Mouse (Mus musculus) left cerebral cortex, adult 9 months (tissue): ENCODE measurements at regions not wholly inside any gene's neighbourhood (a gene's known extent, or its start where the extent isn't known, plus 50 kb on each side); places are given as distances from the start of the nearest gene placed in this dataset.

ENCODE experiments used
- DNase-seq, 2 experiments: peaks; one replicate each; pipeline ENCODE4 v3.0.0; 2022; ENCODE audit warnings: low spot score in 2 of 2

DNA sequence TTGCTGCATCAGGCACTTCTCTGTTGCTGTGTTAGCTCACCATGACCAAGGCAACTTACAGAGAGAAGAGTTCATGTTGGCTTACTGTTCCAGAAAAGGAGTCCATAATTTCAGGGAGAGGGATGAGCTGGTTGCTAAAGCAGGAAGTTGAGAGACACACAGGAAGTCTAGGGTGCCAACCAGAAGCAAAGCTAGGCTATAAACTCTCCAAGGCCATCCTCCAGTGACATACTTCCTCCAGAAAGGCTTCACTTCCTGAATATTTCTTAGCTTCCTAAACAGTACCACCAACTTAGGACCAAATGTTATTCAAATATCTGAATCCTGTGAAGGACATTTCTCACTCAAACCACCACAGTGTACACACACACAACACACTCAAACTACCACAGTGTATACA is 2010.6 kb downstream of the A830018L16Rik start:
- DNase-seq, result no peak

DNA sequence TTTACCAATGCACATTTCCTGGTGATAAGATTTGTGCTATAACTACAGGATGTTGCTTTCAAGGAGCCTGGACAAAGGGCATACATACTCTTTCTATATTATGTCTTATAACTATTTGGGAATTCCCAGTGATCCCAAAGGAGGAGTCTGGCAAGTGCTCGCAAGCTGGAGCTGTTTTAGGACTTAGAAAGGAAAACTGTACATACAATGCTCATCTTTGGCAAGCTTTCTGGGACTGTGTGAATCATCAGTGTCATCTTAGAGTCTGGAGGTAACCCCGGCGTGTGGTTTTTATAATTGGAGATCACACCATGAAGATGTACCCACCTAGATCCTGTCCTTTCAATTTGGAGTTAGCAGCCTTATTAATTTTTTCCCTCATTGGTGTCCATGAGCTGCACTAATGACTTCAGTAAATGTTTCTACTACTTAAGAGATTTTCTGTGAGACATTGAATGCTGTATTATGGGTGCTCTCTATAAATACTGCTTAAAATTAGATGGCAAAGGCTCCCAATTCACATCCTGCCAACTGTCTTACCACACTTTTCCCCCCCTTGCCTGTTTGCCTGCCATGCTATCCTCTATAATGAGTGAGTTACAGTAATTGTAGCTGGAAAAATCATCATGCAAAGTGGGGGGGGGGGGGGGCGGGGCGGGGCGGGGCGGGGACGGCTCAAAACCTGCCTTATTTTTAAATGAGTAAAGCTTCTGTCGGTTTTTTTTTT is 2011.9 kb downstream of the A830018L16Rik start:
- DNase-seq, result peak in 1 of 2 experiments; percentile 10

DNA sequence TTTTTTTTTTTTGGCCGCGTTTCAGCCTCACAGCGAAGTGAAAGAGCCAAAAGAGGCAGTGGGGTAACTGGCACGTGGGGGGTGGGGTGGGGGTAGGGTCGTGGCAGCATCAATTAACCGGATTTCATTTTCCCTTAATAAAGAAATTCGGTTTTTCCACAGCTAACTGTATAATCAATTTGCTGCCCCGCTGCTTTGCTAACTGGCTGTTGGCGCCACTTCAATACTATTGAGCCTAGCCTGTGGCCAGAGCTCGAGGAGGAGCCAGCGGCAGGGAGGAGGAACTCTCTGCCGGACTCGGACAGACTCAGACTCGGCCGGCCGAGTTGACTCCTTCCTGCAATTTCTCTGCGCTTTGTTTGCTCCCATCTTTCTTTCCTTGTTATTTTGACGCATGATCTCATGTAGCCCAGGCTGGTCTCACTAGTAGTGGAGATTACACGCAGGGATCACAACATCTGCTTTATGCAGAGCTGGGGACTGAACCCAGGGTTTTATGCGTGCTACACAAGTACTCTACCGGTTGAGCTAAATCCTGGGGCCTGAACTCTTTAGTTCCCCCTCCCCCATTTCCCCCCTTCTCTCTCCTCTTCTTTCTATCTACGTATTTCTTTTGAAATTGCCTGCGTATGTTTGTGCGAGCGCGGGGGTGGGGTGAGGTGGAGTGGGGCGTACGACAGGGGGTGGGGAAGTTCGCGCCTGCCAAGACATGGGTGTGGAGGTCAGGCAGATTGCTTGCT is 2012.6 kb downstream of the A830018L16Rik start:
- DNase-seq, result peak; percentile 6 to 23

DNA sequence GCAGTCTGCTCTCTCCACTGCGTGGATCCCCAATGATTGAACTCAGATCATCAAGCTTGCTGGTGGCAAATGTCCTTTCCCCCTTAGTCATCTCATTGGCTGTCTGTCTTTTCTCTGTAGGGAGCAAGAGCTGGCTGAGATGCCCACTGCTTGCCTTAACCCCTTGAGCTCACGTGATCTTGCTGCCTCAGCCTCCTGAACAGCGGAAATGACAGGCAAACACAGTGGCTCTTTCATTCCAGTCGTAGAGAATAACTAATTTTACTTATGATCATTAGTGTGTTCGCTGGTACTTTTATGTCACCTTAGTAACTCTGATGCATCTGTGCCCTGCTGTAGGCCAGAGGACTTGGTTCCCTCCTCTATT is 2013.1 kb downstream of the A830018L16Rik start:
- no peak for DNase-seq

DNA sequence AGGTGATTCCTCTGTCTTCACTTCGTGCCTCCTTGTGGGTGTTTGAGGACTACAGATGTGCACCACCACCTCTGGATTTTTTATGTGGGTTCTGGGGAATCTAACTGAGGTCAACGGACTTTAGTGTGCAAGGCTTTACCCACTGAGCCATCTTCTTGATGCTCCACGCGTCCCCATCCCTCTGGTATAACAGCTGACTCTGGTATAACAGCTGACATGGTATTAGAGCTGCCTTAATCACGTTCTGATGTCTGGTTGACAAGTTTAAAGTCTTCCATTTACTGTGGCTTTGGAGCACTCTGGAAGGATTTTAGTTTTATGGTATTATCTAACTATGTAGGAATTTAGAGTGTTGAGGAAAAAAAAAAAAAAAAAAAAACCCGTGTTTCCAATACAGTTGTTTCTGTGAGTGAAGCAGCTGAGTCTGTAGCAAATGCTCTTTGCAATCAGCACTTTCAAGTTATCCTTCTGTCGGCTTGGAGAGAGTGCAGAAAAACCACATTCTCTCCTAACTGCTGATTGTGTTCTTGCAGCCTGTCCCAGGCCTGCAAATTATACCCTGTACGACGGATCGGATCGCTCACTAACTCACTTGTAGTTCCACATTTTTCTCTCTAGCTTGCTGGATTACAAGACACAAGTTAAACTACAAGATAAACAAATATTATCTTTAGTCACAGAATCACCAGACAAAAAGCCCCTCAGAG is 2013.7 kb downstream of the A830018L16Rik start:
- DNase-seq, result no peak

DNA sequence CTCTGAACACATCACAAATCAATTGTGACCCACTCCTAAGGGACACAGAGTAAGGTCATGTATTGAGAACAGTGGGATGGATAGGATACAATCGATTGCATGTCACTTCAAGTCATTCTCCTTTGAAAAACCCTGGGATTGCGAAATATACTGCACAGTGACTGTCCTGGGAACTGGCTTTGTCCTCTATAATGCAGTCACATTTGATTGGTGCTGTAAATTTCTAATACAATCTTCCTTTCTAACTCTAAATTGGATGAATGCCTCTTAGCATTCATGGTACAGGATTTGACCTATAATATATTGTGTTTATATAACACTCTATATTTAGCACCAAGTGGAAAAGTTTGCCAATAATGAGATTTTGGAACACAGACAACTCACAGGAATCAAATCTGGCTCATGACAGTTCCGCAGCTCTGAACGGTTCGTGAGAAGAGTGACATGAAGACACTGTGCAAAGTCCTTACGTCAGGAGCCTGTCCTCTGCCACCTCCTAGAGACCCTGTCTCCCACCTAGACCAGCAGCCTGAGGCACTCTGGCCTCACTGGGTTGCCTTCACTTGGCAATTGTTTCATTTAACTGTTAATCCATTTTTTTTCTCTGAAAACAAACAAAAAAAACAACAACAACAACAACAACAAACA is 2024.0 kb downstream of the A830018L16Rik start:
- no peak for DNase-seq

DNA sequence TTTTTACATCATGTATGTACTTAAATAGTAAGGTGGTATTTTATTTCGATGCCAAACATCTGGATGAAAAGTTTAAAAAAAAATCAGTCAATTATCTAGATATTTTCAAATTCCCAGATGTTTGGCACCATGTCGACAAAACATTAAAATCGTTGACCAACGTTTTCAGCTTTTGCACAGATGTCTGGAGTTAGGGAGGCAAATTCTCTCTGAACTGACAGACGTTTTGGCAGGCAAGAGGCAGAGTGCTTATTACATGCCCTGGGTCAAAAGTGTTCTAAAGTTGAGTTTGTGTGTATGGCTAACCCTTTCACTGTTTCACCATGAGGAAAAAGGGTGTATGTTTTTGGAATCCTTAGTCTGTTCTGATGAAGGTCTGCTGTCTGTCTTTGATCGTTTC is 2028.5 kb downstream of the A830018L16Rik start:
- DNase-seq, result no peak

DNA sequence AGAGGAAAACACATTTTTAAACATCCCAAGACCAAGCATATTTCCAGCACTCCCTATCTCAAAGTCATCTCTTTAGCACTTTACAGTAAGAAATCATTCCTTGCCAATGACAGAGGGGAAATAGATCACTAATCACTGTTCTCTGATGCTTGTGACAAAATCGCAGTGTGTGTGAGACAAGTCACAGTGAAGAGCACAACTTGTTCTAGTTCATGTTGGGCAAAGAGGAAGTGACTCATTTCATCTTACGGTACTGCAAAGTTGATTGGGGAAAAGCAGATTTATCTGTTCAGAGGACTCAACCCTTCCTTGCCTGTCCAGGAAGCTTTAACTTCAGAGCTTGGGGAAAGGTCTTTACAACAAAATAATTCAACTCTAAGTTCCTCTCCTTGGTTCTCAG is 2040.6 kb downstream of the A830018L16Rik start:
- no peak for DNase-seq

DNA sequence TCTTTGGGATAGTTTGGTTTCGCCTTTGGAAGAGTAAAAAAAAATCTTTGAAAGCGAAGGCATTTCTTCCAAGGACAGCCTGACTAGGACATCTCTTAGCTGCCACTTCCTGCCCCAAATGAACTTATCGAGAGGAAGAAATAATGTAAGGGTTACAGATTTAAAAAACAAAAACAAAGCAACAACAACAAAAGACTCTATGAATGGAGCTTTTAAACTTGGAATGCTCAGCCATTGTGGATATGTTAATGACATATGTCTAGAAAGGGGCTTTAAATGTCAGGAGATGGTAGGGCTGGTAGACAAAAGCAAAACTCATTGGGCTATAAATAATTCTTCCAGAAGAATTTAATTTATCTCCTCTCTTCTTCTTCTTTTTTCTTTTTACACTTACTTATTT is 2041.7 kb downstream of the A830018L16Rik start:
- DNase-seq, result no peak

DNA sequence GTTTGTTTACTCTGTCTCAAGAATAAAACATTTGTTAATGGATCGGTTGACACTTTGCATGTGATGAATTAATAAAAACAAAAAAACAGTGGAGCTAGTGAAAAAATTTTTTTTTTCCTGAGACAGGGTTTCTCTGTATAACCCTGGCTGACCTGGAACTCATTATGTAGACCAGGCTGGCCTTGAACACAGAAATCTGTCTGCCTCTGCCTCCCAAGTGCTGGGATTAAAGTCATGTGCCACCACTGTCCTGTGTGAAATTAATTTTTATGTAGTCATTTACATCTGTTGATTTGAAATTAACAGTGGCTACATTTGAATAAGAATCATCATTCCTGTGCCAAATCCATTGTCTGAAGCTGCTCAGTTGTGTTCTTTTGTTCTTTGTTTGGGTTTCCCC is 2050.4 kb downstream of the A830018L16Rik start:
- DNase-seq, result no peak

DNA sequence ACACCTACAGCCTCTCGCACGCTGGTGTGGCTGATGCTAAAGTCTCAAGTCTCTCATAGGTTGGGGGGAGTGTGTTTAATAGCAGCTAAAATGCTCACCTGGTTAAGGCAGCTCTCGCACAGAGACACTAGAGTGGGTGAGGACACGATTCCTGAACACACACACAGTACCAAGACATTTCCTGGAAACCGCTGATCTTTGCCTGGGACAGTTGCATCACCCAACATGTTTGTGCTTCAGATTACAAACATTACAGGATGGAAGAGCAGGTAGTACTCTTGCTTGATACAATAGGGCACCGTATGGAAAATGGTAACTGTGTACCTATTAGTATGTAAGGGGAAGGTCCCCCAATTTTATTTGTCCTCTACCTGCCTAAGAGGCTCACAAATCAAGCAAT is 2053.3 kb downstream of the A830018L16Rik start:
- no peak for DNase-seq

DNA sequence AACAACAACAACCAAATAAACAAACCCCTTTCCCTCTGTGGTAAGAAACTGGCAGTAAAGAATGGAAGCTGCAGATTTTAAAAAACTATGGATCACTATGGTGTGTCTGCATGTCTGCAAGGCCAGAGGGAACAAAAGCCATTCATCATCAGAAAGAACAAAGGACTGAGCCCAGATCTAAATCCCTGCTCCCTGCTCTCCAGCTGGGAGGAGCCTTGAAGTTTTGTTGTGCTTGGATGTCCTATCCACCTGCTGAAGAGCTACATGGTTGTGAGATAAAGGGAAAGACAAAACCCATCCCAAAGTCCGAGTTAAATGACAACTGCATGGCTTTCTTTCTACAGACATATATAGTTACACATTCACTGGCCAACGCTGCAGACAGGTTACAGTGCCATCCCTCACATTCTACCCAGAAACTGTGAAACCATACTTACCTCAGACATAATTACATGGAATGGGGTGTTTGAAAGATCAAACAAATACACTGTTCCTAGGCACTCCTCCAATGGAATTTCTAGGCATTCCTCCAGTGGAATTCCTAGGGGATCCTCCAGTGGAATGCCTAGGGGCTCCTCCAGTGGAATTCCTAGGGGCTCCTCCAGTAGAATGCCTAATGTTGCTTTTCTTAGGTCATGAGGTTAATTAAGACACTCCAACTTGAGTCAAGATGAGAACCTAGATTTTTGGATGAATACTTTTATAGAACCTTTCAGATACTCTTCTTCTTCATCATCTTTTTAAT is 2054.2 kb downstream of the A830018L16Rik start:
- no peak for DNase-seq

DNA sequence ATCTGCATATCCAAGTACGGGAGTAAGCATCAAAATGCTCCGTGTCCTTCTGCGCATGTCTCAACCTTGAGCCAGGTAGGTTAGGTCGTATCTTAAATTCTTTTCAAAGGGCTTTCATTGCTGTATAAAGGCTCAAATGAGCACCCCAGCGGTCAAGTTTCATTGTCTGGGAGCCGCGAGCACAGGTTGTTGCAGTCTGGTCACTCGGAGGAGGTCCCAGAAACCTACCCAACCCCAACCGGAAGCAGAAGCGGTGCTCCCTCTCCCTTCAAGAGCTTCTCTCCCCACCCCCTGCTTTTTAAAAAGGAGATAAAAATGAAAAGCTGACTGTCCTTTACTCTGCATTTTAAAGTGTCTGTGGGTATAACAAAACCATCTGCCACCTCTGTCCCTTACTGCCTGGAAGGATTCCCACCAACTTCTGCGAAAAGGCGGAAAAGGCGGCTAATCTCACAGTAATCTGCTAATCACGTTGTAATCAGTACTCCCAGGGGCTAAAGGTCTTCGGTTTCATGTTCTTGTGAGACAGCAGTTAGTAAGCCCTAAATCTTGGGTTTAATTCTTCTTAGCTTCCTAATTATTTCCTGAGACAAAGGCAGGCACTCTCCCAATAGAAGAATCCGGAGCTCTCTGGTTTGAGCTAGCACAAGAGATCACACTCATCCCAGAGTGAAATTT is 2081.0 kb downstream of the A830018L16Rik start:
- DNase-seq, result no peak

DNA sequence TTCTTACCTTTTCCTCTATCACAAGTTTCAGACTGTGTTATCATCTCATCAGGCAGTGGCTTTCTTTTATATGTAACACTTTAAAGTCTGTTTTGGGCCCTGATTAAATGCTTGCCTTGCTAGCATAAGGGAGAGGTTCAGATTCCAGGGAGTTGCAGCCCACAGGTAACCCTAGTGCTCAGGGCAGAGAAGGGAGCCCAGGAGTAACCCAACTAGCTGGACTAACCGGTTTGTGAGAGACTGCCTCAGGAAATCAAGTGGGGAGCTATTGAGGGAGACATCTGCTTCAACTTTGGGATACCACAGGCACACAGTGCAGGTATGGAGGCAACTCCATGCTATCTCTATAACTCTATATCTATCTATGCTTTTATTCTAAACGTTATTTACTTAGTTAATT is 2082.5 kb downstream of the A830018L16Rik start:
- DNase-seq, result no peak

DNA sequence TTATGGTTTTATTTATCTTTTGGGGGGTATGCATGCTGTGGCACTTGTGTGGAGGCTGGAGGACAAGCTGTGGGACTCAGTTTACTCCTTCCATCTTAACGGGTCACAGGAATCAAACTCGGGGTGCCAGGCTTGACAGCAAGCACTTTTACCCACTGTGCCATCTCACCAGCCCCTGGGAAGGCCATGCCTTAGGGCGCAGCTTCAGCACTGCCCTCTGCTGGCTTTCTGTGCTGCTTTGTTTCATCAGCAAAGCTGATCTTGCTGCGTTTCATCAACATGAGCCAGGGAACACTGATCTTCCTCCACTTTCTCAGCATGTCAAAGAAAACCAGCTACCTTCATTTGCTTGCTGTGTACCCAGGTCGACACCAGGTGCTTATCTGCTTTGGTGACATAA is 2086.6 kb downstream of the A830018L16Rik start:
- peak in 1 of 2 experiments; percentile 48 for DNase-seq

DNA sequence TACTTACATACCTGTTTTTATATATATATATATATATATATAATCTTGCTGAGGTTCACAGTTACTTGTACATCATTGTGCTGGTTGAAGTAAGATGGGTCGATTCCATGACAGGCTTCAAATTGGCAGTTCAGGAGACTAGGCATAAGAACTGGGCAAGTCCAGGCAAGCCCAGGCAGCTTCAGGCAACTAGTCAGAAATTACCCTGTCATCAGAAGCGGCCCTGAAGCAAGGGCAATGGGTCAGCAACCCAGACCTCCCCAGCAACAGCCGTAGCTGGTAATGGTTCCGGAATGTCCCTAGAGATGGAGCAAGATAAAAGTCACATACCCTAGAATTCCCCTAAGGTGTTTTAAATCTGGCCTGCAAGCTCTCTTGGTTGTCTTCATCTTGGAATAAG is 2088.0 kb downstream of the A830018L16Rik start:
- DNase-seq, result no peak

DNA sequence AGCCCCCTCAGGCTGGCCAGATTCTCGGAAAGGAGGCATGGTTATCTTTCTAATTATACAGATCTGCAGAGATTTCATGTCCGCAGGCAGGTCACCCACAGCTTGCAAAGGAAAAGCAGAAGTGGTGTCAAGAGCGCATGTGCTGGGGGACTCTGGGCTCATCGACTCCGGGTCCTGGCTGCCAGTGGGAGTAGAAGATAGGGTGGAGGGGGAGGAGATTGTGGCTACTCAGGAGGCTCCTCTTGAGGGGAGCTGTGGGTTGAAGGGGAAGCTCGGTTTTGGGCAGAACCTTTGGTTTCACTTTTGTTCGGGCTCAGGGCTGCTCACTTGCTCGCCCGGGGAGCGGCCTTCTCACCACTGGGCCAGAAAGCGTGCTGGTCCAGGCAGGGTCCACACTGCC is 2099.9 kb downstream of the A830018L16Rik start:
- no peak for DNase-seq
